Mouse (Mus musculus): ENCODE results near the gene Ccdc12. TPM values are rescaled to one million over a fixed set of nuclear protein-coding genes. Genes with fewer than 3 reads are reported as not detected.
"Not testable (repeated sequence)": the region's sequence is repeated elsewhere in the genome, so short reads cannot be mapped to it uniquely, and the experiment has no call there.

The Ccdc12 gene
- total RNA-seq, 2 experiments from 2014 or later = 46.7 to 49.7 TPM

GRCm38 (mm10) chr9:110672462-110673106, 16.3 kb downstream of the Ccdc12 start:
- no peak for DNase-seq (ENCODE audit: low spot score in 2 of 2)

- no peak for DNase-seq (ENCODE audit: low spot score in 2 of 2)
Observed at GRCm38 (mm10) chr9:110673107-110673752, 16.9 kb downstream of the Ccdc12 start.

DNA sequence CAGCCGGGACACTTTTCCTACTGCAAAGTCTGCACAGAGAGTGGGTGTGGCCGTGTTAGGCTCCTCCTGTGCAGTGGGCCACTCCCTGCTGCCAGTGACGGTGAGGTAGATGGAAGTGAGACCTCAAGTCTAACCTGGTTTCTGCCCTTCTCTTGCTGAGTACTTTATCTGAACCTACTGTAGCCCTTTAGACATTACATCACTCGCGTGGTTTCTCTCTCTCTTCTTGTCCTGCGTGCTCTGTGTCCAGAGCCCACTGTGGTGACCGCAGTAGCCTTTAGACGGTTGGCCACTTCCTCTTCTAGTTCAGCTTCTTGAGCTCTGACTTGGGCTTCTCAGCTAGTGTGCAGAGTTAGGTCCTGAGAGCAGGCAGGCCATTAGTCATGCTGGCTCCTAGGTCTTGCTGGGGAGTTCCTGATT, 20.2 kb downstream of the Ccdc12 start:
- no peak for DNase-seq (ENCODE audit: low spot score in 2 of 2)

- no peak for DNase-seq (ENCODE audit: low spot score in 2 of 2)
Observed at GRCm38 (mm10) chr9:110678886-110679285, 22.6 kb downstream of the Ccdc12 start.

DNA sequence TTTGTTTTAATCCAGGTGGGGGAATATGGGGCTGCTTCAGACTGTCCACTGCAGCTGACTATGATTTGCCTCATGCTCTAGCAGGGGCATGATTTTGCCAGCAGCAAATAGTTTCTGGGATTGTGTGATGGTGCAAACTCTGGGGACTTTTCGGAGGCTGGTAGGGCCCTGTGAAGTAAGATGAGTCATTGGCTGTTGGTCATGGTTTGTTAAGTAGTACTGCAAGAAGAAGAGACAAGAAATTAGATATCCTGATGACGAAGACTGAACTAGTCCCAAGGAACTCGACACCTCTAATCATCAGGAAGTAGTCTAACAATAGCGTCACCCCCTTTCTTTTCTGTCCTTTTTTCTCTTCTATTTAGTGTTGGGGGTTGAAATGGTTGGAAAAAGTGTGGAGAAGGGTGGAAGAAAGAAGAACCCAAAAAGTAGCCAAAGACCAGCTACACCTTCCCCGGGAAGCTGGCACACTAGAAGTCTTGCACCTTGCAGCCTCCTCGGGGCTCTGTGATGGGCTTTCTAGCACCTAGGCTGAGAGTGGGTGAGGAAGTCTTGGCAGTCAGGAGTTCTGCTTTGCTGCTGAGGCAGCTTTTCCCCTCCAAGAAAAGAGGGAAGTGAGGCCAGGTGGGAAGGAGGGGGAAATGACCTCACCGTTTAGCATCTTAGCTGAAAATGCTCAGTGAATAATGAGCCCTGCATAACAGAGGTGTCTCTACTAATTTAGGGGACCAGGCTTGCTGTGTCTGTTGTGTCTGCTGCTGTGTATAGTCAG, 24.6 kb downstream of the Ccdc12 start:
- DNase-seq (ENCODE audit: low spot score in 2 of 2) = no peak

GRCm38 (mm10) chr9:110681817-110682216, 25.5 kb downstream of the Ccdc12 start:
- DNase-seq (ENCODE audit: low spot score in 2 of 2) = peak in 1 of 2 experiments; percentile 36

DNA sequence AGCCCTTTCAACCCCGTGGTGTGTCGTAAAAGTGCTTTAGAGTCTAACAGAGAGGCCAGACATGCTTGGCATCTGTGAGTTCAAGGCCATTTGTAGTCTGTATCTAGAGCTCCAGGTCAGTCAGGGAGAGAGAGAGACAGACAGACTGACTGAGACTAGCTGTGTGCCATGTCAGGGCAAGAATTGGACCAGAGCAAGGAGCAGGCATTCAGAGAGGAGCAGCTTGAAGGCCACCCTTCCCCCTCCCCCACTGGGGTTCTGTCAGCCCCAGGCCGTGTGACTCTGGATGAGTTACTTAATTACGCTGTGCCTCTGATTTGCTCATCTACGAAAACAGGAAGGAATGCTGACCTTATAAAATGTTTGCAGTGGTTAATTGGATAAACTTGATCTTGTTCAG, 26.0 kb downstream of the Ccdc12 start:
- no peak for DNase-seq (ENCODE audit: low spot score in 2 of 2)

GRCm38 (mm10) chr9:110682697-110683096, 26.4 kb downstream of the Ccdc12 start:
- not testable (repeated sequence) for DNase-seq (ENCODE audit: low spot score in 2 of 2)

DNA sequence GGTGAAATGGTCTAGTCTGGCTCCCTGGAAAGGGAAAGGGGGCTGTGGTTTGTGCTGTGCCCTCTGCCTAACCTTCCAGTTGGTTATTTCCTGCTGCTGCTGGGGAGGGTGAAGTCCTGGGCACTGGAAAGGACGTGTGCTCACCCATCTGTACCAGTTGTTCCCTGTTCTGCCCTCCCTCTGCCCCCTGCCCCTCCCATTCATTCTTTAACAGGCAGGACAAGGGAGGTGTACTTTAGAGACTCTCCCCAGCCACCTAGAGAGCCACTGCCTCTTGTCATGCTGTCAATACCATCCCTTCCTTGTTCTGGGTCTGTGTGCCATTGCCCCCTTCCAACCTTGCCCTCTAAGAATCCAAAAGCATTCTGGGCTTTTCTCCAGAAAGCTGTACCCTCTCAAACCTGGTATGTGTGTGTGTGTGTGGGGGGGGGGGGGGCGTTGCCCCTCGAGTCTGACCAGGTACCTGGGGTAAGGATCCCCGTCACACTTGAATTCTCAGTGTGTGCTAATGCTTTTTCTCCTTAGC, 27.3 kb downstream of the Ccdc12 start:
- no peak for DNase-seq (ENCODE audit: low spot score in 2 of 2)

- DNase-seq (ENCODE audit: low spot score in 2 of 2) = peak; percentile 39 to 51
Observed at GRCm38 (mm10) chr9:110684100-110684831, 28.0 kb downstream of the Ccdc12 start.

GRCm38 (mm10) chr9:110685187-110685586, 28.9 kb downstream of the Ccdc12 start:
- no peak for DNase-seq (ENCODE audit: low spot score in 2 of 2)

DNA sequence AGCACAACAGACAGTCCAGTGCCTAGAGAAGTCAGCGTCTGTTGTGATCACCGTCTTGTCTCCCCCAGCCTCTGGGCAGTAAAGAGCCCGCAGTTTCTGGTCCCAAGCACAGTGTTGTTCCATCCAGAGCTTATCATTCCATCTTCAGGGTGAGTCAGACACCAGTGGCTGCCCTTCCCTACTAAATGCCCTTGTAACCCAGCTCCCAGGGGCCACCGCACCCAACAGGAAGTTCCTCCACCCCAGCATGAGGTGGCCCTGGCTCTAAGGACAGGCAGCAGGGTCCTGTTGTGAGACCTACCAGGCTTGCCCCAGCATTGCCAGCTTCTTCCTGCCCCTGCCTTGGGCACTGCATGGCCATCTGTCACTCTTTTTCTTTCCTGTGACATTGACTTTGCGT, 29.3 kb downstream of the Ccdc12 start:
- DNase-seq (ENCODE audit: low spot score in 2 of 2) = no peak

GRCm38 (mm10) chr9:110686472-110686871, 30.2 kb downstream of the Ccdc12 start:
- no peak for DNase-seq (ENCODE audit: low spot score in 2 of 2)

DNA sequence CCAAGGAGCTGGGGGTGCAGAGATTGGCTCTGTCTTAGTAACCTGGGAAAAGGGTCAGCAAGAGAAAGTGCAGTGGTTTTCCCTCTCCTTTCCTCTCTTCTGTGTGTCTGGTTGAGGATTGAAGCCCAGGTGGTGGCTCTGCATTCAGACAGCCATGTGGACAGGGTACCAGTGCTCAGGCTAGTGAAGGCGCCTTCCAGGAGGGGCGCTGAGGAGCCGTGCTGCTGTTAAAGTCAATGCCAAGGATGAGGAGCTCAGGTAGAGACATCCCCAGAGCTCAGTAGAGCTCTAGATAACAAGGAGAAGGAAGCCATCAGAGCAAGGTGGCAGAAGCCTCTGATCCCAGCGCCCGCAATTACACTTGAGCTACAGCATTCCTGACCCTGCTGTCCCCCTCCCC, 30.8 kb downstream of the Ccdc12 start:
- no peak for DNase-seq (ENCODE audit: low spot score in 2 of 2)

- no peak for DNase-seq (ENCODE audit: low spot score in 2 of 2)
Observed at GRCm38 (mm10) chr9:110687846-110688245, 31.5 kb downstream of the Ccdc12 start.

GRCm38 (mm10) chr9:110689261-110689779, 33.0 kb downstream of the Ccdc12 start:
- DNase-seq (ENCODE audit: low spot score in 2 of 2) = no peak

DNA sequence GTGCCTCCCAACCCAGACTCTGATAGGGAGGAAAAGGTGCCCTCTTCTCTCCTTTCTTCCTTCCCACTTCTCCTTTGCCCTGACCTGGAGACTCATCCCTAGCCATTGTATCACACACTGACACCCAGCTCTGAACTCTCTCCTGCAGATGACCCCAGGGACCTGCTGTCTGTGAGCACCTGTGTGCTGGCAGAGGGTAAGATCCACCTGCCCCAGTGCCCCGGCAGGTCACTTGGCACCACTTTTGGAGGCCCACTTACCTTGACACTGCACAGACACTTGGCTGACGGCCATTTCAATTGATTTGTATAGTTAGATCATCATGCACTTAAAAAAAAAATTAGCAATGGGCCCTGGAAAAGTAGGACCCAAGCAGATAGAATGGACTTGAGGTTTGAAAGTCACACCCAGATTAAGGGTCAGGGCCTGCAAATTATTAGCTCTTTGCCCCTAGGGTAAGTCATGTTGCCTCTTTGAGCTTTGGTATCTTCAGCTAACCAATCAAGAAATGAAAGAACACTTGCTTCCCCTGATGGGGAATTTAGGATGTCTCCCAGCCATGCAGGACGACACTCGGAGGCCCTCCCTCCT, 39.0 kb downstream of the Ccdc12 start:
- no peak for DNase-seq (ENCODE audit: low spot score in 2 of 2)

DNA sequence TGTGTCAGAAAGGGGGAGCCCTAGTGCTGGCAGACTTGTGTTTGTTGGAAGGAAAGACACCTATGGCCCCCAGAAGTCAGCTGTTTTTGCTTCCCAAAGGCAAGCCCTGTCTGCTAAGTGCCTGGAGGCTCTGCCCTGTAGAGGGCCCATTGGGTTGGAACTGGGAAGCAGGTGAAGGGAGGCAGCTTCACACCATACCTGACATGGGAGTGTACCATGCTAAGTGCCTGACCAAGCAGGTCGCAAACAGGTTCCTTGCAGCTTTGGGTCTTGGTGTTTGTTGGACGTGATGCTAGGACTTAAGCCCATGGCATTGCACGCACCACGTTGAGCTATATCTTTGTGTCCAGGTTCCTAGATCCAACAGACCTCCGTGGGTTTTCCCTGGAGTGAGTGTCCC, 40.1 kb downstream of the Ccdc12 start:
- DNase-seq (ENCODE audit: low spot score in 2 of 2) = no peak

- no peak for DNase-seq (ENCODE audit: low spot score in 2 of 2)
Observed at GRCm38 (mm10) chr9:110697465-110697864, 41.2 kb downstream of the Ccdc12 start.

- DNase-seq (ENCODE audit: low spot score in 2 of 2) = no peak
Observed at GRCm38 (mm10) chr9:110699574-110699973, 43.3 kb downstream of the Ccdc12 start.

Data from layer of hippocampus, postnatal 10 days (tissue).